Mouse (Mus musculus) stomach, embryonic 14.5 days (tissue): ENCODE data around the gene Gm37240. TPM values are rescaled to one million over a fixed set of nuclear protein-coding genes. Genes with fewer than 3 reads are reported as not detected.
A peak's percentile ranks its signal among the peaks of the same experiment; 100 is the strongest.

Experiments
- ATAC-seq: fragments of 200-750 bp; cut with Nextera tagmentation; 2 replicates; pipeline ENCODE4 v1.8.0; 2017; ENCODE audit warnings: low read depth, moderate TSS enrichment; ENCODE audit not compliant: insufficient number of reproducible peaks, insufficient read depth, low FRiP score
- H3K27ac ChIP-seq: fragments of 300-500 bp; sonication (generic); 2 replicates; pipeline ENCODE4 v1.5.1; 2014; ENCODE audit warnings: mild to moderate bottlenecking, low read length, moderate library complexity, mixed read lengths
- H3K27me3 ChIP-seq: fragments of 300-500 bp; sonication (generic); 2 replicates; pipeline ENCODE4 v1.6.1; 2014; ENCODE audit warnings: low read length, control low read depth, mixed read lengths; ENCODE audit not compliant: control insufficient read depth, insufficient read depth
- H3K36me3 ChIP-seq: fragments of 300-500 bp; sonication (generic); 2 replicates; pipeline ENCODE4 v1.6.1; 2014; ENCODE audit warnings: mild to moderate bottlenecking, control low read depth, low read length, moderate library complexity, mixed read lengths; ENCODE audit not compliant: control insufficient read depth, insufficient read depth
- H3K4me1 ChIP-seq: fragments of 300-500 bp; sonication (generic); 2 replicates; pipeline ENCODE4 v1.6.1; 2014; ENCODE audit warnings: low read length, control low read depth, mixed read lengths; ENCODE audit not compliant: control insufficient read depth, insufficient read depth
- H3K4me2 ChIP-seq: fragments of 300-500 bp; sonication (generic); replicated peaks from 2 replicates; pipeline ENCODE4 v1.6.1; 2014; ENCODE audit warnings: low read depth, low read length, control low read depth
- H3K4me3 ChIP-seq: fragments of 300-500 bp; sonication (generic); 2 replicates; pipeline ENCODE4 v1.5.1; 2014; ENCODE audit warnings: low read depth, low read length, control low read depth
- H3K9ac ChIP-seq: fragments of 300-500 bp; sonication (generic); replicated peaks from 2 replicates; pipeline ENCODE4 v1.6.1; 2014; ENCODE audit warnings: low read depth, mild to moderate bottlenecking, control low read depth, low read length, moderate library complexity, mixed read lengths
- H3K9me3 ChIP-seq: fragments of 300-500 bp; sonication (generic); 2 replicates; pipeline ENCODE4 v1.6.1; 2016; ENCODE audit warnings: low read depth, low read length, control low read depth; ENCODE audit not compliant: control insufficient read depth
- WGBS: fragments of 180-500 bp; shearing (Covaris S2); extraction: QIAGEN DNeasy Blood & Tissue Kit; methylation state at CpG from one replicate; pipeline ENCODE4 v1.1.7; 2014; 5-methylcytosine and 5-hydroxymethylcytosine counted together
- polyA plus RNA-seq: library from polyadenylated mRNA; unstranded; fragments of >200 nt; fragmentation: Nextera tagmentation; extraction: Ambion mirVana; gene quantifications from 2 replicates; pipeline ENCODE4 v1.2.1, GENCODE M21; 2014

The Gm37240 gene
- polyA plus RNA-seq, 1 experiment from 2014 or later: 9.6 TPM

GRCm38 (mm10) chr3:84601870-84602495 is 1285.3 kb downstream of the Gm37240 start:
- Histone ChIP-seq H3K4me2 (no peak overlapping the region), H3K27ac (peak overlapping the region; percentile 59; the same call in 1 of the 2 replicates), H3K4me1 (no peaks in the 10 kb centered on the region), H3K27me3 (no peaks in the 10 kb centered on the region), H3K9me3 (no peaks in the 10 kb centered on the region), H3K9ac (no peak overlapping the region), H3K36me3 (no peaks in the 10 kb centered on the region), H3K4me3 (no peak overlapping the region)
- WGBS: 70% methylated on average over 9 of the region's 9 CpGs
- ATAC-seq: no peak

- Histone ChIP-seq H3K36me3 (no peaks in the 10 kb centered on the region), H3K9ac (no peak overlapping the region), H3K4me1 (no peaks in the 10 kb centered on the region), H3K4me3 (no peak overlapping the region), H3K27ac (no peak overlapping the region), H3K9me3 (no peaks in the 10 kb centered on the region), H3K27me3 (no peaks in the 10 kb centered on the region), H3K4me2 (no peak overlapping the region)
- 82% methylated on average over 6 of the region's 6 CpGs for WGBS
- no peak for ATAC-seq
Observed at GRCm38 (mm10) chr3:84598756-84599155, 1288.6 kb downstream of the Gm37240 start.

GRCm38 (mm10) chr3:84597996-84598734 is 1289.2 kb downstream of the Gm37240 start:
- no peak overlapping the region for H3K4me2 ChIP-seq
- 72% methylated on average over 6 of the region's 6 CpGs for WGBS
- no peak overlapping the region for H3K4me3 ChIP-seq
- H3K4me1 ChIP-seq: no peaks in the 10 kb centered on the region
- no peak overlapping the region for H3K9ac ChIP-seq
- 0 out of 2 replicates have a peak overlapping the region, but pooled peaks have one; percentile 15 for H3K27ac ChIP-seq
- no peaks in the 10 kb centered on the region for H3K9me3 ChIP-seq
- H3K36me3 ChIP-seq: no peaks in the 10 kb centered on the region
- no peaks in the 10 kb centered on the region for H3K27me3 ChIP-seq
- no peak for ATAC-seq

DNA sequence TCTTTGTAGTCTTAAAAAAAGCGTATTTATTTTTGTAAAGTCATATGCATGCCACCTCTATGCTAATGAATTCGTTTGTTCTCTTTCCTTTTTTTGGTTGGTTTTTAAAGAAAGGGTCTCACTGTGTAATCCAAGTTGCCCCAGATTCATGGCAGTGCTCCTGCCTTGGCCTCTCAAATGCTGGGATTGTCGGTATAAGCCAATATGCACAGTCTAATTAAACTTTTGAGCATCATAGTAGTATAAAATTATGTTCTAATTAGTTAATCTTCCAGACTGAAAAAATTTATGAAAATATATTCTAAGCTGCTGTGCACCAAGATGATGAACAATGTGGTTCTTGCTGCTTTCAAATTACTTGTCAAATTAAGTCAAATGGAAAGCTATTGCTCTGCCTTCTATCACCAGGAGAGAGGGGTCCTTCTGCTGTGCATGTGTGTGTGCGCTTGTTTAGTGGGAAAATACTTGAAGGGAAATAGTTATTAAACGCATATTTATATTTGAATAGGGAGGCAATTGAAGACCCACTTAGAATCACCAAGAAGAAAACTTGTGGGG is 1291.6 kb downstream of the Gm37240 start:
- H3K9ac ChIP-seq: no peak overlapping the region
- peak overlapping the region; percentile 58 for H3K4me2 ChIP-seq
- 37% methylated on average over 5 of the region's 5 CpGs for WGBS
- H3K27me3 ChIP-seq: no peaks in the 10 kb centered on the region
- no peak overlapping the region for H3K27ac ChIP-seq
- H3K9me3 ChIP-seq: no peaks in the 10 kb centered on the region
- no peaks in the 10 kb centered on the region for H3K4me1 ChIP-seq
- no peak for ATAC-seq
- H3K4me3 ChIP-seq: 0 out of 2 replicates have a peak overlapping the region, but pooled peaks have one; percentile 11
- no peaks in the 10 kb centered on the region for H3K36me3 ChIP-seq

DNA sequence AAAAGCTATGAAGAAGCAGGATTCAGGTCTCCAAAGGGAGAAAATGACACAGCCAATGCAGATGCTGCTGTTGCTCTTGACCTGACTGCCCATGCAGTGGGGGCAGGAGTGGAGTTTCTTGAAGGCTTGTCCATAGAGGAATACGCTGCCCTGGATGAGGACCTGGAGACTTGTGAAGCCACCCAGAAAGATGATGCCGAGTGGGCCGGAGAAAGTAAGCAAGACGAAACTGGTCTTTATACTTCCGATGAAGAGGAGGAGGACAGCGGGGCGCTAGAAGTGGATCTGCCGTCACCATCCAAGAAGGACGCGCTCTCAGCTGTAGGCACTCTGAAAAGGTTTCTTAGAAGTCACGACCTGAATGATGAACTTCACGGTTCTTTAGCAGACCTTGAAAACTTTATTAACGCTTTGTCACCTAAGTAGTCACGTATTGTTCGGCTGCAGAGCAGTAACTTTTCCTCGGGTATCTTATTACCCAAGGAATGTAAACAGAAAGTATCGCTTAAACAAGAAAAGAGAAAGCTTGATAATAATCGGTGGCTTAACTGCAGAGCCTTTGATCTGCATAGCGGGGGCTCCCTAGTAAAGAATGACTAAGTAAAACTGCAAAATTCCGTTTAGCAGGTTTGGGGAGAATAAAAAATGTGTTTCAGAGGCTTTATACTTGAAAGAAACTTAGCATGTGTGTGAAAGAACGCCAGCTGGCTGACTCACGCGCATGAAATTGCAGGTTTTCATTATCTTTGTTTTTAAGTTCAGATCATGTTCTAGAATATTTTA is 1292.2 kb downstream of the Gm37240 start:
- ATAC-seq: peak; percentile 42; the same call in 1 of the 2 replicates
- H3K36me3 ChIP-seq: no peaks in the 10 kb centered on the region
- peak overlapping the region; percentile 62; the same call in 1 of the 2 replicates for H3K27ac ChIP-seq

GRCm38 (mm10) chr3:84593274-84593673 is 1294.0 kb downstream of the Gm37240 start, which contains the start of gene Tigd4:
Tigd4 (plus strand) TSS chr3:84593574.
- no peaks in the 10 kb centered on the region for H3K9me3 ChIP-seq
- ATAC-seq: no peak
- H3K4me3 ChIP-seq: no peak within 1 kb of the TSS
- WGBS: 86% methylated on average over 2 of the region's 2 CpGs
- H3K27me3 ChIP-seq: no peaks in the 10 kb centered on the region
- H3K4me2 ChIP-seq: no peak within 1 kb of the TSS
- H3K4me1 ChIP-seq: no peaks in the 10 kb centered on the region
- no peak within 1 kb of the TSS for H3K27ac ChIP-seq
- no peak within 1 kb of the TSS for H3K9ac ChIP-seq
- H3K36me3 ChIP-seq: no peaks in the 10 kb centered on the region

More for the DNA sequence above, 1292.2 kb downstream of the Gm37240 start:
- no peaks in the 10 kb centered on the region for H3K4me1 ChIP-seq
- no peaks in the 10 kb centered on the region for H3K27me3 ChIP-seq
- H3K9me3 ChIP-seq: no peaks in the 10 kb centered on the region
- no peak overlapping the region for H3K9ac ChIP-seq
- peak overlapping the region; percentile 58 for H3K4me2 ChIP-seq
- H3K4me3 ChIP-seq: peak overlapping the region; percentile 11
- WGBS: 2% methylated on average over 23 of the region's 23 CpGs

DNA sequence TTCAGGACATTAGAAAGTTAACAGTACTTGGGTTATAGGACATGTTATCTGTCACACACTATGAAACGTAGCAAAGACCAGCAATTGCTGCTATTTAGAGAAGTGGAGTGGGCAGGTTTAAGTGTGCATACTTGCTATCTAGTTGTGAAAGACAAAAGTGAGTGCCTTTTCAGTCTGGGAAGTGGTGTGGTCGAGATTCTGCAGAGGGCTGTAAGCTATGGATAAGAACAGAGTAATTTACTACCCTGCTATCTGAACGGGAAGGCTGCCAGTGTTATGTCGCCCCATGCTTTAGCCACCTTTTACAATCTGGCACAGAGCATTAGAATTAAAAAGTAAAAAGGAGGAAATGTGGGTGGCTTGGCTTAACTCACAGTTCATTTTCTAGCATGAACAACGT is 1300.6 kb downstream of the Gm37240 start:
- Histone ChIP-seq H3K27me3 (no peaks in the 10 kb centered on the region), H3K9me3 (no peaks in the 10 kb centered on the region), H3K4me1 (0 out of 2 replicates have a peak, but pooled peaks cover 4% of the 10 kb centered on the region), H3K4me3 (no peak overlapping the region), H3K27ac (no peak overlapping the region), H3K9ac (no peak overlapping the region), H3K4me2 (no peak overlapping the region), H3K36me3 (no peaks in the 10 kb centered on the region)
- ATAC-seq: no peak
- 40% methylated on average over 5 of the region's 5 CpGs for WGBS

DNA sequence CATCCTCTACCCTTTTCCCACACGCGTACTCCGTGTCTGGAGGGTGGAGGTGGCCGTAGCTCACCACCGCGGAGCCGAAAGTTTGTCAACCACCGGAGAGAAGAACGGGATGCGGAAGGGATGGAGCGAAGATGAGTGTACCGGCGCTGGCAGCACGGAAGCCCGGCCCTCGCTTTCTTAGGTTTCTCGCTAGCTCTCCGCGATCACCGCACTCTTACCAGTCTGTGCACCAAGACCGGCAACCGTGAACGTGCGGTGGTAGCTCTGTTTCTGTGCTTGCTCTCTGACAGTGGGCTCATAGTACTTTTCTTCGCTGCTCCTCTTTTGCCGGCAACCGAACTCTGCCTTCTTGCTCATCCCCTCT is 1304.4 kb downstream of the Gm37240 start:
- Histone ChIP-seq H3K27ac (peak overlapping the region; percentile 7; the same call in 1 of the 2 replicates), H3K9me3 (no peaks in the 10 kb centered on the region), H3K36me3 (no peaks in the 10 kb centered on the region), H3K27me3 (no peaks in the 10 kb centered on the region), H3K9ac (peak overlapping the region; percentile 80), H3K4me3 (peak overlapping the region; percentile 88), H3K4me1 (peaks cover 20% of the 10 kb centered on the region; the same call in 1 of the 2 replicates), H3K4me2 (peak overlapping the region; percentile 78)
- WGBS: 1% methylated on average over 27 of the region's 27 CpGs
- ATAC-seq: peak; percentile 23
